Mouse (Mus musculus) A20 (cell line): Measurements from ENCODE around the gene Slc13a1.

Experiments used
- DNase-seq: peaks from one replicate; pipeline ENCODE4 v3.0.0-alpha.2; 2011; ENCODE audit warnings: low read depth, low spot score

The Slc13a1 gene

DNA sequence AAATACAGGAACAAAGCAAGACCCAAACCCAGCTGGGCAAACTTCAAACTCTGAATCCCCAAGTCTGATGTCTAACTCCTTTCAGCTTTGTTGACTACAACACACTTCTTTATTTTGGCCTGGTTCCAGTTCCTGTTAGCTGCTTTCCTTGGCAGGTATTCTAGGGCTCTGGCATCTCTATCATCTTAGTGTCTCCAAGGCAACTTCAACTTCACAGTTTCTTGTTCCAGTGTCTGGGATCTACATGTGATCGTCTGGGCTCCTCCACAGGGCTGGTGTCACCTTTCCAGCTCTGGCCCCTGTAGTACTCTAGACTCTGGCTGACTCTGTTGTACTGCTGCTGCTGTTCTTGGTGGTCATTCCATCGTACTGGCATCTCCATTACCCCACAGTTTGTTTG is 91.8 kb downstream of the Slc13a1 start:
- DNase-seq = no peak

DNA sequence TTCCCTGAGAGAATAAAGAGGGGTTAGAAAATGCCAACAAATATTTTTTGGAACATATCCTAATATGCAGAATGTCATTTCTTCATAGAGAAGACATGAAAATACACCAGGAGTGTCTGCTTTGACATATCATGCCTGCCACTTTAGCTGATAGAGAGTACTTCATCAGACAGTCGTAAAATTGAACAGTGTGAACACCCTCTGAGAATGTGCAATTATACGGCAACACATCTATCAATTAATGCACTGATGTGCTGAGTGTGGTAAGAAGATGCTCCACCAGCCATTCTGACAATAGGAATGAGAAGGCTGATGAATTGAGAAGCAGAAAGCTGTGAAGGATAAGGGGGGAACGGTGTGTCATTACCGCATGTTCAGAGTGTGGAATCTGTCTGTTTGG is 95.1 kb downstream of the Slc13a1 start:
- DNase-seq = no peak

- DNase-seq = no peak
Observed at GRCm38 (mm10) chr6:24059754-24060153, 108.1 kb downstream of the Slc13a1 start.

GRCm38 (mm10) chr6:24055086-24055485 is 112.8 kb downstream of the Slc13a1 start:
- no peak for DNase-seq

DNA sequence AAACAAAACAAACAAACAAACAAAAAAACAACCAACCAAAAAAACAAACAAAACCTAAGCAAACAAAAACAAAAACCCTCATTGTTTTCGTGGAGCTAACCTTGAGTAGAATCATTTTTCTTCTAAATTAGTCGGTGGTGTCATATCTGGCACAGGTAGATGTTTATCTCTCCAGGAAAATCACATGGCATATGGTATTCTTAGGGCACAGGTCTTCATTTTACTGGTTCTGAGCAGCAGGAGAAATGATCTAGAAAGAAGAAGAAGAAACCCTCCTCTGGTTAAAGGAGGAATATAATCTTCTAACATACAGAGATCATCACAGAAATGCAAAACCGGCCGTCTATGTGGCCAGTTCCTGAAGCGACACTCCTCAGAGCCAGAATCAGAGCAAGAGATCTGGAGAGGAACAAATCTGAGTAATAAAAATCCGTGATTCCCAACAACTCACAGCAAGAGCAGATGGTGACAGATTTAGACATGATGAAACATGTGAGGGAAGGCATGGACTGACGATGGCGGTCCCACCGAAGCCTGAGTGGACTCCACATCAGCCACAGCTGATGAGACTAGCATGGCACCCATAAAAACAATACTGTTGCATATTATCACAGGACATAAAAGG is 113.7 kb downstream of the Slc13a1 start:
- no peak for DNase-seq

- no peak for DNase-seq
Observed at GRCm38 (mm10) chr6:24047014-24047770, 120.7 kb downstream of the Slc13a1 start.

DNA sequence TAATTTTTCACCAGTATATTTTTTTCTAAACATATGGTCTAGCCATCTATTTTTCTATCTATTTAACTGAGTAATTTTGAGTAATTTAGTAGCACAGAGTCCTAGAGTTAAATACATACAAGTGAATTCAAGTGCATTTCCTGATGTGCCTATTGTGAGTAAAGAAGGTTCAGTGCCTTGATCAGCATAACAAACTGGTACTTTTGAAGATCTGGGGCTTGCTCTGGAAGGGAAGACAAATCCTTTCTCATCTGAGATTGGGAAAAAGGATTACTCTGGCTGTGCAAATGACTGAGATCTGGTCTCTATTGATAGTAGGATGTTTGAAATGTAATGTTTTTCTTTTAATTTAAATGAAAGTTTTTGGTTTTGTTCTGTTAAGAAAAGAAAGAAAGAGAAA is 124.4 kb downstream of the Slc13a1 start:
- no peak for DNase-seq
